Mouse (Mus musculus): ENCODE data around the gene Rab3il1.

GRCm38 (mm10) chr19:9977085-9977484 lies 24.4 kb upstream of the Rab3il1 start:
- no peak for TF ChIP-seq CTCF (IDR thresholded peaks at IDR 0.05; ENCODE audit: low read depth, low read length)
- no peak for TF ChIP-seq POLR2A (IDR thresholded peaks at IDR 0.05; ENCODE audit: insufficient read depth, low read length)
- peak; percentile 43; the same call in 1 of the 2 replicates for TF ChIP-seq EP300 (IDR thresholded peaks at IDR 0.05; ENCODE audit: insufficient read depth, low read depth, low read length)

Data from ES-Bruce4 (cell line).